Mouse (Mus musculus) common myeloid progenitor, adult 5-6 weeks (primary cell): ENCODE data around the gene Tia1. TPM values are rescaled to one million over a fixed set of nuclear protein-coding genes. Genes with fewer than 3 reads are reported as not detected.

Experiments
- ATAC-seq: replicated peaks from 2 replicates; pipeline ENCODE4 v1.8.0; 2016; ENCODE audit warnings: low read depth, mild to moderate bottlenecking, moderate TSS enrichment, inconsistent platforms; ENCODE audit not compliant: poor library complexity, severe bottlenecking
- total RNA-seq: library from RNA; stranded (forward); fragments of 200-1000, 187-1606 nt; gene quantifications from 2 replicates; pipeline ENCODE4 v1.2.3, GENCODE M21; 2017

Gene Tia1
- total RNA-seq, 1 experiment from 2014 or later, result 110 TPM

GRCm38 (mm10) chr6:86475462-86476167, 71.6 kb downstream of the Tia1 start:
- ATAC-seq, result no peak

DNA sequence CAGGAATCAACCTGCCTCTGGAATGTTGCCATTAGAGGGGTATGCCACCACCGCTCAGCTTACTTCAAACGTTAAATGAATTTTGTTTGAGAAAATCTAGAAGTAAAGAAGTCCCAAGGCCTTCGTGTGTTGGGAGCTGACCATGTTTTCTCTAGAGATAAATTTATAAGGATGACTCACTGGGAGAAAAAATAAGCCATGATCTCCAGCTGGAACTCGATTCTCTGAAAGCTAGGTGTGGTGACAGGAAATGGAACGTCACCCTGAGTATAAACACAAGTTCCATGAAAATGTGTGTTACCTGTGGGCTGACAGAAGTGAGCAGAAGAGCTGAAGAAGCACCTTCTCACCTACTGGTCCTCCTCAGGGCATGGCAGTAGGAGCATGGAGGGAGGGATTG, 72.9 kb downstream of the Tia1 start:
- ATAC-seq, result no peak

DNA sequence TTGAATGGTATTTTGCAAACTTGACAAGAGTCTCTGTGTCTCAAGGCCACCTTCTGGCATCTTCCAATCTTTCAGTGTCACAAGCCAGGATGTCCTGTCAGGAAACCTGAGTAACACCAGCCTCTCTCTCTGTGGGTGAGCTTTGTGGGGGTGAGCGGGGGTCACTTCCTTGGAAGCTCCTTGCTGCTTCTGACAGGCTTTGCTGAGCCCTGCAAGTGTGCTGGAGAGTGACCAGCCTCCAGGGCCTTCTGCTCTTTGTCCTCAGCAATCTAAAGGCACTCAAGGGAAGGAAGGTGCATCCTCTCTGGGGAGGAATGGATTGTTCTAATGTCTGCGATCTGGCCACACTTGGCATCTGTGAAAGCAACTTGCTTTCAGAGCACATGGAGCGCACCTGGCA, 75.3 kb downstream of the Tia1 start:
- ATAC-seq, result peak; percentile 33; the same call in 1 of the 2 replicates

- ATAC-seq, result no peak
Measured at GRCm38 (mm10) chr6:86479816-86480188, 75.8 kb downstream of the Tia1 start.

DNA sequence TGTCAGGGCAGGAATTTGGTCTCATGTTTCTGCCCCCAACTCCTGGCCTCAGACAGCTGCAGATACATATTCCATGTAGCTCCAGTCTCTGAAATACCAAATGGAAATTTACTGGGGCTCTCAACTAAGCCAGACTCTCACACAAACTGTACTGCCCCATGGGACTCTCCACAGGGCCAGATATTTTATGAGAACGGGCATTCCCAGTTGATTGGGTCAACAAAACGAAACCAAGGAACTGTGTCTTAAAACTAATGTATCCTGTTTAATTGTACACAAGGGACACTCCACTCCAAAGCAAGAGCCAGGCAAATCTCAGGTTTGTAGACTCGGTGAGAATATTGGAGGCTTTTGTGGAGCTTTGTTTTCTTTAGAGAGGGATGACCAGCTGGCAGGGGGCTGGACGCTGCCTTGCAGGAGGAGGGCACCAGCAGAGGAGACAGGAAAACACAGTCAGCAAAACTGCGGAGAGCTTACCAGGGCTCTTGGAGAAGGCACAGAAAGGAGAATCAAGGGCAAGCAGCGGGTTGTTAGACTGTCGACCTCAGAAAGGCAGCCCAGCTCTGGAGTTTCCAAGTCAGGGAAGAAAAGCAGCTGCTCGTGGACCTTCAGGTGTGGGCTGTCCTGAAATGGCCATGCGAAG, 76.3 kb downstream of the Tia1 start:
- peak; percentile 43 for ATAC-seq

- ATAC-seq, result no peak
Measured at GRCm38 (mm10) chr6:86481871-86482270, 77.9 kb downstream of the Tia1 start.

Other genes with a start within 250 kb of the Tia1 start
- gene Tgfa, start 209.0 kb upstream of the Tia1 start, total RNA-seq, result not detected in 2 replicates
- gene Fam136a, start 38.6 kb upstream of the Tia1 start, total RNA-seq, result 63.1 and 85.5 TPM in 2 replicates
- gene Snrpg, start 32.9 kb upstream of the Tia1 start, total RNA-seq, result 75.2 and 119 TPM in 2 replicates
- 32.1 and 42.2 TPM in 2 replicates for gene Pcyox1, start 7.1 kb upstream of the Tia1 start, total RNA-seq
- not detected in 2 replicates for gene Gm44790, start 22.4 kb downstream of the Tia1 start, total RNA-seq
- gene C87436, start 34.2 kb downstream of the Tia1 start, total RNA-seq, result 37.6 and 42.6 TPM in 2 replicates
- 115 and 172 TPM in 2 replicates for gene Pcbp1, start 122.1 kb downstream of the Tia1 start, total RNA-seq
- gene Asprv1, start 223.9 kb downstream of the Tia1 start, total RNA-seq, result 0.55 TPM in 1 of 2 replicates, not detected in the other